Mouse (Mus musculus) liver, embryonic 15.5 days (tissue): ENCODE results near the gene Ston2. TPM values are rescaled to one million over a fixed set of nuclear protein-coding genes. Genes with fewer than 3 reads are reported as not detected.
A peak's percentile ranks its signal among the peaks of the same experiment; 100 is the strongest.

ENCODE experiments used
- ATAC-seq: fragments of 200-750 bp; cut with Nextera tagmentation; 2 replicates; pipeline ENCODE4 v1.8.0; 2017; ENCODE audit warnings: moderate number of reproducible peaks, mild to moderate bottlenecking, moderate library complexity; ENCODE audit not compliant: insufficient read depth
- H3K27ac ChIP-seq: fragments of 300-500 bp; sonication (generic); replicated peaks from 2 replicates; pipeline ENCODE4 v1.5.1; 2015; ENCODE audit warnings: mild to moderate bottlenecking, inconsistent platforms
- H3K27me3 ChIP-seq: fragments of 300-500 bp; sonication (generic); 2 replicates; pipeline ENCODE4 v1.6.1; 2015; ENCODE audit warnings: mild to moderate bottlenecking, inconsistent platforms
- H3K36me3 ChIP-seq: fragments of 300-500 bp; sonication (generic); replicated peaks from 2 replicates; pipeline ENCODE4 v1.6.1; 2015; ENCODE audit warnings: moderate library complexity, mild to moderate bottlenecking, inconsistent platforms
- H3K4me1 ChIP-seq: fragments of 300-500 bp; sonication (generic); replicated peaks from 2 replicates; pipeline ENCODE4 v1.6.1; 2015; ENCODE audit warnings: inconsistent platforms
- H3K4me2 ChIP-seq: fragments of 300-500 bp; sonication (generic); 2 replicates; pipeline ENCODE4 v1.6.1; 2015; ENCODE audit warnings: moderate library complexity, mild to moderate bottlenecking, inconsistent platforms
- H3K4me3 ChIP-seq: fragments of 300-500 bp; sonication (generic); replicated peaks from 2 replicates; pipeline ENCODE4 v1.5.1; 2015; ENCODE audit warnings: mild to moderate bottlenecking, inconsistent platforms
- H3K9ac ChIP-seq: fragments of 300-500 bp; sonication (generic); 2 replicates; pipeline ENCODE4 v1.6.1; 2015; ENCODE audit warnings: moderate library complexity, mild to moderate bottlenecking, inconsistent platforms
- H3K9me3 ChIP-seq: fragments of 300-500 bp; sonication (generic); replicated peaks from 2 replicates; pipeline ENCODE4 v1.6.1; 2016; ENCODE audit warnings: inconsistent platforms
- WGBS: fragments of 180-500 bp; shearing (Covaris S2); methylation state at CpG from one replicate; pipeline ENCODE4 v1.1.7; 2015; ENCODE audit warnings: mixed read lengths; ENCODE audit not compliant: insufficient replicate concordance; 5-methylcytosine and 5-hydroxymethylcytosine counted together
- polyA plus RNA-seq: library from polyadenylated mRNA; unstranded; fragments of >200 nt; fragmentation: Nextera tagmentation; extraction: Ambion mirVana; gene quantifications from 2 replicates; pipeline ENCODE4 v1.2.1, GENCODE M21; 2015

Gene Ston2
- polyA plus RNA-seq, 1 experiment from 2014 or later, result 13.6 TPM

DNA sequence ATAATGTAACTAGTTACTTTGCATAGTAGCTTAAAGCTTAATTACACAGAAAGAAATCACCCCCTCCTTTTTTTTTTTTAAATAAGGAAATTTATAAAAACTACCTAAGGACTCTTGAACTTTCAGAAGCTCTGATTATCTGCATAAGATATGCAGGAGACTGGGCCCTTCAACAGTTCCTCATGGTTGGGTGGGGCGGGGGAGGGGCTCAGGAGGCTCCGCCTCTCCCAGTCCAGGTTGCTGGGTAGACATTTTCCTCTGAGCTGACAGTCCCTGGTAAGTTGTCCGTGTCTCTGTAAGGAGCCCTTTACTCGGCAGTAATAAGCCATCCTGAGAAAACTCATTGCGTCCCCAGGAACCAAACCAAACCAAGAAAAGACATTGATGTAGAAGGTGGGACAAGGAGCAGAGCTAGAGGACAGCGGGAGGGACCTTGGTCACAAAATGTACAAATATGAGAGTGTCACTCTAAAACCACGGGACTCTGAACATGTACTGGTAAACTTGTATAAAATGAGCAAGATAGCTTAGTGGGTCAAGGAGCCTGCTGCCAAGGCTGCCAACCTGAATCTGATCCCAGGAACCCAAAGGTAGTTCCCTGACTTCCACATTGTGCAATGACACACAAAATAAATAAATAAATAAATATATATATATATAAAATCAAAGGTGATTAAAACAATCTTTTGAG is 88.6 kb downstream of the Ston2 start:
- no peak overlapping the region for H3K4me3 ChIP-seq
- H3K27me3 ChIP-seq, result no peaks in the 10 kb centered on the region
- H3K9ac ChIP-seq, result no peak overlapping the region
- 71% methylated on average over 7 of the region's 7 CpGs for WGBS
- no peak overlapping the region for H3K4me2 ChIP-seq
- peaks cover 11% of the 10 kb centered on the region for H3K4me1 ChIP-seq
- ATAC-seq, result no peak
- H3K27ac ChIP-seq, result no peak overlapping the region
- H3K9me3 ChIP-seq, result no peaks in the 10 kb centered on the region
- H3K36me3 ChIP-seq, result no peaks in the 10 kb centered on the region

DNA sequence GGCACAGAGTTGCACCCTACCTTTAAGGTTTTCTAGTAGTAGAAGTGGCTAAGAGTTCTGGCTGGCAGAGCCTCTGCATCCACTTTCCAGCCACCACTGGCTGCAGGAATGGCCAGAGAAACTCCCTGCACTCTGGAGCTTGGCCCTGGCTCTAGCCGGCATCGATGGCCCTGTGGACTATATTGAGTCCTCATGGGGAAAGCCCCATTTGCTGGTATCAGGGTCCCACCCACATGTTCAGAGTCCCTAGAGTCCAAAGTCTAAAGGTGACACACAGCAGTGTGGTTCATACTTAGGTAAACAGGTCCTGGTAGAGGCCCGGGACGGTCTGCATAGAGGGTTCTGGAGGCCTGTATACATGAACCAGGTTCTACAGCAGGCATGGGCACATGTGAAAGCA is 92.0 kb downstream of the Ston2 start:
- H3K9ac ChIP-seq, result no peak overlapping the region
- H3K4me2 ChIP-seq, result no peak overlapping the region
- WGBS, result 81% methylated on average over 4 of the region's 4 CpGs
- H3K27ac ChIP-seq, result 0 out of 2 replicates have a peak overlapping the region, but pooled peaks have one; percentile 30
- peak; percentile 81 for ATAC-seq
- H3K36me3 ChIP-seq, result no peaks in the 10 kb centered on the region
- no peaks in the 10 kb centered on the region for H3K9me3 ChIP-seq
- H3K4me3 ChIP-seq, result no peak overlapping the region
- no peaks in the 10 kb centered on the region for H3K27me3 ChIP-seq
- H3K4me1 ChIP-seq, result peaks cover 15% of the 10 kb centered on the region

DNA sequence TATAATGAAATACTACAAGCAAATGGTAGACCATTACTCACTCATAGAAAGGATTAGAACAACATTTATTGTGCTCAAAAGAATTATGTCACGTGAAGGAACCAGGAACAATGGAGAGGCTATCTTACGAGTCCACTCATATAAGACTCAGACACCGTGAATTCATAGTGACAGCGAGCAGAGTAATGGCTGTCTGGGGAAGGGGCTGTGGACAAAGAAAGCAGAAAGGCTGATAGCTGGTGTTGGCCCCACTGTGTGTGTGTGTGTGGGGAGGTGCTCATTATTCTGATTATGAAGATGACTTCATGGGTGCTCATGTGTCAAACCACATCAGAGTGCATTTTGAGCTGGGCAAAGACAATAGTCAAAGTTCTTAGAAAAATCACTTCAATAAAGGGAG is 92.4 kb downstream of the Ston2 start:
- Histone ChIP-seq H3K4me3 (no peak overlapping the region), H3K9me3 (no peaks in the 10 kb centered on the region), H3K9ac (no peak overlapping the region), H3K27me3 (no peaks in the 10 kb centered on the region), H3K27ac (0 out of 2 replicates have a peak overlapping the region, but pooled peaks have one; percentile 30), H3K4me1 (peaks cover 15% of the 10 kb centered on the region), H3K36me3 (no peaks in the 10 kb centered on the region), H3K4me2 (no peak overlapping the region)
- no peak for ATAC-seq
- WGBS, result 64% methylated on average over 4 of the region's 4 CpGs

DNA sequence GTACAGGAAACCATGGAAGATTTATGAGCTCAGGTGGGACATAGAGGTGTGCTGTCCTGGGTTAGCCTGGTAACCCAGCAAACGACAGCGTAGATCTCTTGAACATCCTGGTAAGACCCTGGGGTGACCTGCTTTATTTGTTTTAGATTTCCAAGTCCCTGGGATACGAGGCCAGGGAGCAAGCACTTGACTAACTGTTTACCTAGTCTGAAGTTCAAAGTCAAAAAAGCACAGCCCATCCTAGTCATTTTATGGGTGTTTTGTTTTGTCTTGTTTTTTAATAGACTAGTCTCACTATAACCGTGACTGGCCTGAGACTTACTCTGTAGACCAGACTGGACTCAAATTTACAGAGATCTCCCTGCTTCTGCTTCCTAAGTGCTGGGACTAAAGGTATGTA is 93.4 kb downstream of the Ston2 start:
- no peaks in the 10 kb centered on the region for H3K27me3 ChIP-seq
- ATAC-seq, result no peak
- H3K4me3 ChIP-seq, result no peak overlapping the region
- H3K4me1 ChIP-seq, result peaks cover 15% of the 10 kb centered on the region
- 70% methylated on average over 4 of the region's 4 CpGs for WGBS
- no peak overlapping the region for H3K9ac ChIP-seq
- no peaks in the 10 kb centered on the region for H3K36me3 ChIP-seq
- H3K4me2 ChIP-seq, result no peak overlapping the region
- H3K27ac ChIP-seq, result peak overlapping the region; percentile 15
- no peaks in the 10 kb centered on the region for H3K9me3 ChIP-seq

DNA sequence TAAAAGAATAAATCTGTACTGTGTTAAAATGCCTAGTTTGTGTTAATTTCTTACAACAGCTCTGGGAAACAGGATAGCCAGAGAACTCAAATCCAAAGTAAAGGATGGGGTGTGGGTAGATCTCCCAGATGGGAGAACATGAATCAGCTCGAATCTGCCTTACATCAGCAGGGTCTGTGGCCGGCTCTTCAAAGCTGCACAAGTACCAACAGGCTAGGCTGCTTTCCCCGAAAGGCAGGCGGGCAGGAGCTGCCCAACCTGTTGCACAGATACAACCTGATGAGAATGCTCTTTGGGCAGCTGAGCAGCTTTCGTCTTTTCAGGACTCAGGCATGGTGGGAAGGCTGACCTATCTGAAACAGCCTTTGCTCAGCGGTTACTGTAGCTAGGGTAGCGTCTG is 94.6 kb downstream of the Ston2 start:
- no peaks in the 10 kb centered on the region for H3K27me3 ChIP-seq
- H3K9me3 ChIP-seq, result no peaks in the 10 kb centered on the region
- H3K4me3 ChIP-seq, result no peak overlapping the region
- no peak for ATAC-seq
- no peak overlapping the region for H3K9ac ChIP-seq
- H3K36me3 ChIP-seq, result no peaks in the 10 kb centered on the region
- WGBS, result 75% methylated on average over 7 of the region's 7 CpGs
- H3K27ac ChIP-seq, result no peak overlapping the region
- peaks cover 4% of the 10 kb centered on the region for H3K4me1 ChIP-seq
- H3K4me2 ChIP-seq, result no peak overlapping the region

DNA sequence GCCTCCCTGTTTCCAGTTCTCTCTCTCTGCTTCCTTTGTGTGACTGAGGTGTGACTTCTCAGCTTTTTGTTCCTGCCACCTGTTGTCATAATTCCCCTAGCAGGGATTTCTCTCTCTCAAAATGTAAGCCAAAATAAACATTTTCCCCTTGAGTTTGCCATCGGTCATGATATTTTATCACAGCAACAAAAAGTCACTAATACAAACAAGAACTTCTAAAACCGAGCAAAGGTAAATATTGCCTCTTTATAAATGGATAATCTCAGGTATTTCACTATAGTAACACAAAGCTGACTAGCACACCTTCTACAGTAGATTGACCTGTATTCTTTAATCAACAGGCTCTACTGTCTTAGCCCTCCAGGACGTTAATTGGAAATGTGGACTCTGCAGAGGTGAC is 95.2 kb downstream of the Ston2 start:
- no peak overlapping the region for H3K9ac ChIP-seq
- H3K4me2 ChIP-seq, result no peak overlapping the region
- no peak for ATAC-seq
- peaks cover 4% of the 10 kb centered on the region; the same call in 1 of the 2 replicates for H3K4me1 ChIP-seq
- 70% methylated on average over 3 of the region's 3 CpGs for WGBS
- no peaks in the 10 kb centered on the region for H3K36me3 ChIP-seq
- H3K4me3 ChIP-seq, result no peak overlapping the region
- no peaks in the 10 kb centered on the region for H3K9me3 ChIP-seq
- no peak overlapping the region for H3K27ac ChIP-seq
- H3K27me3 ChIP-seq, result no peaks in the 10 kb centered on the region

DNA sequence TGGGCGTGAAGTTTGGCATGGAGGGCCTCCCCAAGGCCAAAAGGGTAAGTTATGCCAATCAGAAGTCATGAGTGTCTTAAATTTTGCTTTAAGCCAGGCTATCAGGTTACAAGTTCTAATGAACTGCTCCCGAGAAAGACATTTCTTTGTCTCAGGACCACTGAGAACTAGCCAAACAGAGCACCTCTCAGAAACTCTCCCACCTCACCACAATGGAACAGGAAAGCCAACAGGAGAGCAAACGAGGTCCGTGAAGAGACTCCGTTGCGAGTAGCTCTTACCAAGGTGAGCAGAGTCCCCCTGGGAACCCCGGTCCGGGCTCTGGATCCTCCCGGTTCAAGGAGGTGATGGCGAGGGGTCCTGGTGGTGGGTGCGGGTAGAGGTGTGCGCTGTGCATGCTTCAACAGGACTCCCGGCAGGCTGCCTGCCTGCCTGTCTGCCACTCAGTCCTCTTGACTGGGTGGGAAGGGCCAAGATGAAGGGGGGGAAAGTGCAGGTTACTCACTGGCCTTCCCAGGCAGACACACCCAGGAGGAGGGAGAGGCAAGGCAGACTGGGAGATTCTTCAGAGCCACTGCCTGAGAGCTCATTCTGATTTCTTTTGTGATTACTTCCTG is 102.4 kb downstream of the Ston2 start:
- H3K4me2 ChIP-seq, result no peak overlapping the region
- 58% methylated on average over 13 of the region's 13 CpGs for WGBS
- no peaks in the 10 kb centered on the region for H3K9me3 ChIP-seq
- H3K4me1 ChIP-seq, result peaks cover 26% of the 10 kb centered on the region
- H3K4me3 ChIP-seq, result no peak overlapping the region
- no peaks in the 10 kb centered on the region for H3K27me3 ChIP-seq
- no peak overlapping the region for H3K9ac ChIP-seq
- no peaks in the 10 kb centered on the region for H3K36me3 ChIP-seq
- H3K27ac ChIP-seq, result no peak overlapping the region
- ATAC-seq, result no peak

DNA sequence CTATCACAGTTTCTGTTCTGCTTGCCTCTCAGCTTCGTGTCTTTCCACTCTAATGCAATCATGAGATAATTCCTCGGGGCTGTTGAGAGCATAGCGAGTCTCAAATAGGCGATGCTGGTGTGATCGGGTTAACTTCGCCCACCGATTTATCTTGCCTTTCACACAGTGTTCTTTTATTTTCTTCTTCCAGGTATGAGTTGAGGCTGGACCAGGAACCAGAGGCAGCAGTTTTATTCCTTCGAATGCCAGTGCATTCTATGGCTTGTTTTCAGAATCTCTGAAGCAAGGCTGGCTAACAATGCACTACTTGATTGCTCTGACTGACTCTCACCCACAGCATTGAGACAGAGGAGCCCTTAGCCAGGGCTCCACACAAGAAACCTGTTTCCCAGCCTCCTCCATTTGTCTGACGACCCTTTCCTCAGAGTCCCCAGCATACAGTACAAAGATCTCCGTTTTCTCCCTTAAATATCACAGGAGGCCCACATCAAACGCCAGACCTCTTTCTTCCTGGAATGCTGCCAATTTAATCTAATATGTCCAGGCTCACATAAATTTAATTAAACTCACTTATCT is 103.3 kb downstream of the Ston2 start:
- no peaks in the 10 kb centered on the region for H3K9me3 ChIP-seq
- peaks cover 26% of the 10 kb centered on the region for H3K4me1 ChIP-seq
- no peak overlapping the region for H3K27ac ChIP-seq
- no peak overlapping the region for H3K4me3 ChIP-seq
- no peak overlapping the region for H3K9ac ChIP-seq
- no peaks in the 10 kb centered on the region for H3K27me3 ChIP-seq
- H3K36me3 ChIP-seq, result no peaks in the 10 kb centered on the region
- H3K4me2 ChIP-seq, result peak overlapping the region; percentile 42
- ATAC-seq, result no peak
- 31% methylated on average over 11 of the region's 11 CpGs for WGBS

DNA sequence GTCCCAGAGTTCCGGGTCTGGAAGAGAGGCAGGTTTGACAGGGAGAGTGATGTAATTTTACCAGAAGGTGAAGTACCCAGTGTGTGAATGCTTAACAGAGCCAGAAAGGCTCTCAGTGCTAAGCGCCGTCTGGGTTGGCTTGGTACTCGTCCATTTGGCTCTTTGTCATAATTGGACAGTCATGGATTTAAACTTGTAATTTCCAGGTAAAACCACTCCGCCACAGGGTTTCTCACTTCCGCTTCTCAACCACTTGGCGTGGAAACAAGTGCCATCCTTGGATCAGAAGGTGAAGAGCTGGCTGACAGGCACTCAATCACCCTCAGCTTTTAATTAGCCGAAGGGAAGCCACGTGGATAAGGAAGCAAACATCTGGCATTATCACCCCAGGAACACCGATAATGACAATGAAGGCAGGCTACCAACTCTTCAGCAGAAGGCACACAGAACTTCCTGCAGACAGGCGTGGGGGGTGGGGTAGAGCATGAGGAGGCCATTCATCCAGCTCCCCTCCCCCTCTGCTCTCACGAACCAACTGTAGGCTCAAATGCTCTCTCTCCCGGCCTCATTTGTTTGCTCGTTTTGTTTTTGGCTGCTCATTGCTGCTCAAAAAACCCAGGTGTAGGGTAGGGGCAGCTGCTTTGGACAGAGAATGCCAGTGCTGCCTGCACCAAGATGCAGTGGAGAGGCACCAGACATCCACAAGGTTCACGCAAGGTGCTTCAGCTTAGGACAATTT is 103.9 kb downstream of the Ston2 start:
- H3K4me3 ChIP-seq, result no peak overlapping the region
- H3K4me2 ChIP-seq, result peak overlapping the region; percentile 42
- no peaks in the 10 kb centered on the region for H3K9me3 ChIP-seq
- H3K27me3 ChIP-seq, result no peaks in the 10 kb centered on the region
- WGBS, result 20% methylated on average over 15 of the region's 15 CpGs
- H3K36me3 ChIP-seq, result no peaks in the 10 kb centered on the region
- no peak overlapping the region for H3K9ac ChIP-seq
- H3K4me1 ChIP-seq, result peaks cover 26% of the 10 kb centered on the region
- ATAC-seq, result peak; percentile 49
- H3K27ac ChIP-seq, result 0 out of 2 replicates have a peak overlapping the region, but pooled peaks have one; percentile 24

DNA sequence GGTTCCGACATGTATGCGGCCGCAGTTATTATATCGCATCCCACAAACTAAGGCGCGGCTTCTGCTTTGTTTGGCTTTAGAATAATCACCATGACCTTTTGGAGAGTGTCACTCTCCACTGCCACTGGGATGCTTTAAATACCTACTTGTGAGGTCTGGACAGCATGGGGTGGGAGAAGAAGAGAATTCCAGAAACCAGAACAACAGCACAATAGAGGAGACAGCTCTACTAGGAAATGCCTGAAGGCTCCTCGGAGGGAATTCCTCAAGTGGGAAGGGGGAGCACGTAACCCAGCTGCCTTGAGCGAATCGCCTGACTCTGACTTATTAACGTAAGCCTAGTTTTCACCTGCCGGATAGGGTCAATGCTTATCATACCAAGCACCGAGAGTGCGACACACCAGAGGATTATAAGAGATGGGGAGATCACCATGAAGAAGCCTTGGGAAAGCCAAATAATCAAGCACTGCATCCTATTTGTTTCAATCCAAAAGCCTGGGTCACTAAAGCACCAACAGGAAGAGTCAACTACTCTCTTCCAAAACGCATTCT is 104.6 kb downstream of the Ston2 start:
- H3K4me2 ChIP-seq, result no peak overlapping the region
- no peak overlapping the region for H3K9ac ChIP-seq
- 75% methylated on average over 15 of the region's 15 CpGs for WGBS
- H3K36me3 ChIP-seq, result no peaks in the 10 kb centered on the region
- H3K9me3 ChIP-seq, result no peaks in the 10 kb centered on the region
- no peak for ATAC-seq
- H3K27ac ChIP-seq, result no peak overlapping the region
- H3K4me1 ChIP-seq, result peaks cover 26% of the 10 kb centered on the region
- H3K27me3 ChIP-seq, result no peaks in the 10 kb centered on the region
- no peak overlapping the region for H3K4me3 ChIP-seq

DNA sequence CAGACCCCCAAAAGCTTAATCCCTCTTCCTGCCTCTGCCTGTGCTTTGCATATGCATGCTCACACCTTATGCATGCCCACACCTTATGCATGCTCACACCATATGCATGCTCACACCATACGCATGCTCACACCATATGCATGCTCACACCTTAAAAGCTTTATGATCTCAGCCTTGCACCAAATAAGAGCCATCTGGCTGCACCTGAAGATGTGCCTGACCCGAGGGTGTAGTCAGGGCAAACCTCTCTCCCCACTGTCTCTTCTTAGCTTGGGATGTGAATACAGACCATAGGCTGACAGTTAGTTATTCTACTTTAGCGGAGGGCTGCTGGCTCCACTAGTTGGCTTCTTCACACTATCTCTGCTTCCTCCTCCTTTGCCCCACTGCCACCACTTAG is 105.1 kb downstream of the Ston2 start:
- no peaks in the 10 kb centered on the region for H3K9me3 ChIP-seq
- no peak overlapping the region for H3K27ac ChIP-seq
- H3K4me1 ChIP-seq, result peaks cover 26% of the 10 kb centered on the region
- H3K4me2 ChIP-seq, result no peak overlapping the region
- no peak for ATAC-seq
- WGBS, result 65% methylated on average over 3 of the region's 3 CpGs
- H3K4me3 ChIP-seq, result no peak overlapping the region
- H3K9ac ChIP-seq, result no peak overlapping the region
- H3K27me3 ChIP-seq, result no peaks in the 10 kb centered on the region
- H3K36me3 ChIP-seq, result no peaks in the 10 kb centered on the region
